Mouse (Mus musculus) liver, embryonic 11.5 days (tissue): ENCODE results near the gene Ubr4. TPM values are rescaled to one million over a fixed set of nuclear protein-coding genes. Genes with fewer than 3 reads are reported as not detected.

ENCODE experiments used
- ATAC-seq: fragments of 200-750 bp; cut with Nextera tagmentation; replicated peaks from 2 replicates; pipeline ENCODE4 v1.8.0; 2017; ENCODE audit warnings: moderate number of reproducible peaks, mild to moderate bottlenecking, moderate TSS enrichment, moderate library complexity; ENCODE audit not compliant: low FRiP score
- DNase-seq: peaks from one replicate; pipeline ENCODE4 v3.0.0-alpha.2; 2017; ENCODE audit warnings: low spot score
- H3K27ac ChIP-seq: fragments of 300-500 bp; sonication (generic); 2 replicates; pipeline ENCODE4 v1.5.1; 2014; ENCODE audit warnings: mild to moderate bottlenecking, low read depth, low read length, control low read depth
- H3K27me3 ChIP-seq: fragments of 300-500 bp; sonication (generic); replicated peaks from 2 replicates; pipeline ENCODE4 v1.6.1; 2014; ENCODE audit warnings: low read length, mixed read lengths; ENCODE audit not compliant: control insufficient read depth, insufficient read depth
- H3K36me3 ChIP-seq: fragments of 300-500 bp; sonication (generic); 2 replicates; pipeline ENCODE4 v1.6.1; 2014; ENCODE audit warnings: mild to moderate bottlenecking, low read length, moderate library complexity, mixed read lengths; ENCODE audit not compliant: control insufficient read depth, insufficient read depth
- H3K4me1 ChIP-seq: fragments of 300-500 bp; sonication (generic); replicated peaks from 2 replicates; pipeline ENCODE4 v1.6.1; 2014; ENCODE audit warnings: low read length, mixed read lengths; ENCODE audit not compliant: control insufficient read depth, insufficient read depth
- H3K4me2 ChIP-seq: fragments of 300-500 bp; sonication (generic); 2 replicates; pipeline ENCODE4 v1.6.1; 2014; ENCODE audit warnings: mild to moderate bottlenecking, control low read depth, moderate library complexity
- H3K4me3 ChIP-seq: fragments of 300-500 bp; sonication (generic); 2 replicates; pipeline ENCODE4 v1.5.1; 2014; ENCODE audit warnings: low read depth, low read length, control low read depth
- H3K9ac ChIP-seq: fragments of 300-500 bp; sonication (generic); 2 replicates; pipeline ENCODE4 v1.6.1; 2014; ENCODE audit warnings: low read depth, low read length, control low read depth
- H3K9me3 ChIP-seq: fragments of 300-500 bp; sonication (generic); 2 replicates; pipeline ENCODE4 v1.6.1; 2016; ENCODE audit warnings: low read length, inconsistent platforms, mixed read lengths; ENCODE audit not compliant: control insufficient read depth
- WGBS: fragments of 180-500 bp; shearing (Covaris S2); extraction: QIAGEN DNeasy Blood & Tissue Kit; methylation state at CpG from one replicate; pipeline ENCODE4 v1.1.7; 2014; 5-methylcytosine and 5-hydroxymethylcytosine counted together
- polyA plus RNA-seq: library from polyadenylated mRNA; unstranded; fragments of >200 nt; fragmentation: Nextera tagmentation; extraction: Ambion mirVana; gene quantifications from 2 replicates; pipeline ENCODE4 v1.2.1, GENCODE M21; 2014

The Ubr4 gene
- polyA plus RNA-seq, 1 experiment from 2014 or later = 86.9 TPM

- Histone ChIP-seq H3K4me2 (no peak overlapping the region), H3K9ac (no peak overlapping the region), H3K27ac (no peak overlapping the region), H3K36me3 (peaks cover 8% of the 10 kb centered on the region), H3K9me3 (no peaks in the 10 kb centered on the region), H3K27me3 (0 out of 2 replicates have a peak, but pooled peaks cover 2% of the 10 kb centered on the region), H3K4me1 (peaks cover 6% of the 10 kb centered on the region; the same call in 1 of the 2 replicates), H3K4me3 (no peak overlapping the region)
- 88% methylated on average over 7 of the region's 7 CpGs for WGBS
- ATAC-seq (no peak), DNase-seq (no peak)
Measured at GRCm38 (mm10) chr4:139341556-139342233, 10.7 kb upstream of the Ubr4 start.

- WGBS = 72% methylated on average over 5 of the region's 5 CpGs
- H3K36me3 ChIP-seq = peaks cover 25% of the 10 kb centered on the region
- no peak overlapping the region for H3K9ac ChIP-seq
- DNase-seq (no peak), ATAC-seq (no peak)
- H3K4me1 ChIP-seq = peaks cover 4% of the 10 kb centered on the region; the same call in 1 of the 2 replicates
- H3K9me3 ChIP-seq = no peaks in the 10 kb centered on the region
- no peaks in the 10 kb centered on the region for H3K27me3 ChIP-seq
- no peak overlapping the region for H3K4me3 ChIP-seq
- H3K4me2 ChIP-seq = no peak overlapping the region; the same call in 1 of the 2 replicates
- H3K27ac ChIP-seq = no peak overlapping the region; the same call in 1 of the 2 replicates
Measured at GRCm38 (mm10) chr4:139343718-139344117, 8.7 kb upstream of the Ubr4 start.

GRCm38 (mm10) chr4:139345416-139346019, 6.9 kb upstream of the Ubr4 start:
- DNase-seq (no peak), ATAC-seq (no peak)
- Histone ChIP-seq H3K36me3 (peaks cover 34% of the 10 kb centered on the region), H3K4me3 (no peak overlapping the region), H3K4me2 (no peak overlapping the region), H3K9me3 (no peaks in the 10 kb centered on the region), H3K27me3 (no peaks in the 10 kb centered on the region), H3K4me1 (peaks cover 6% of the 10 kb centered on the region), H3K27ac (no peak overlapping the region), H3K9ac (no peak overlapping the region)
- WGBS = 86% methylated on average over 23 of the region's 23 CpGs

- ATAC-seq (peak; percentile 44), DNase-seq (no peak)
- H3K9me3 ChIP-seq = no peaks in the 10 kb centered on the region
- H3K4me3 ChIP-seq = peak overlapping the region; percentile 68
- H3K27me3 ChIP-seq = no peaks in the 10 kb centered on the region
- H3K4me1 ChIP-seq = peaks cover 14% of the 10 kb centered on the region
- under 1% methylated on average over 7 of the region's 7 CpGs for WGBS
- peak overlapping the region; percentile 86 for H3K4me2 ChIP-seq
- H3K9ac ChIP-seq = peak overlapping the region; percentile 72
- peaks cover 30% of the 10 kb centered on the region for H3K36me3 ChIP-seq
- peak overlapping the region; percentile 93; the same call in 1 of the 2 replicates for H3K27ac ChIP-seq
Measured at GRCm38 (mm10) chr4:139352832-139353231, 423 bp downstream of the Ubr4 start.

GRCm38 (mm10) chr4:139357211-139357610, 4.8 kb downstream of the Ubr4 start:
- no peaks in the 10 kb centered on the region for H3K9me3 ChIP-seq
- H3K4me3 ChIP-seq = no peak overlapping the region
- H3K4me2 ChIP-seq = no peak overlapping the region
- 84% methylated on average over 3 of the region's 3 CpGs for WGBS
- no peak overlapping the region for H3K9ac ChIP-seq
- H3K27me3 ChIP-seq = no peaks in the 10 kb centered on the region
- ATAC-seq (no peak), DNase-seq (no peak)
- peaks cover 39% of the 10 kb centered on the region for H3K36me3 ChIP-seq
- no peak overlapping the region for H3K27ac ChIP-seq
- peaks cover 22% of the 10 kb centered on the region for H3K4me1 ChIP-seq

- Histone ChIP-seq H3K4me2 (peak overlapping the region; percentile 53), H3K9ac (peak overlapping the region; percentile 45; the same call in 1 of the 2 replicates), H3K27ac (peak overlapping the region; percentile 86)
Measured at GRCm38 (mm10) chr4:139360761-139361548, 8.5 kb downstream of the Ubr4 start.

GRCm38 (mm10) chr4:139367336-139367735, 14.9 kb downstream of the Ubr4 start:
- H3K9ac ChIP-seq = no peak overlapping the region
- H3K36me3 ChIP-seq = peaks cover 73% of the 10 kb centered on the region
- no peaks in the 10 kb centered on the region for H3K9me3 ChIP-seq
- 89% methylated on average over 3 of the region's 3 CpGs for WGBS
- no peak overlapping the region for H3K4me2 ChIP-seq
- H3K4me1 ChIP-seq = no peaks in the 10 kb centered on the region
- no peak overlapping the region for H3K4me3 ChIP-seq
- no peaks in the 10 kb centered on the region for H3K27me3 ChIP-seq
- H3K27ac ChIP-seq = no peak overlapping the region
- ATAC-seq = no peak
- no peak for DNase-seq

More at GRCm38 (mm10) chr4:139360761-139361548, 8.5 kb downstream of the Ubr4 start:
- peaks cover 20% of the 10 kb centered on the region for H3K4me1 ChIP-seq
- H3K27me3 ChIP-seq = no peaks in the 10 kb centered on the region
- ATAC-seq (peak; percentile 98), DNase-seq (no peak)
- H3K9me3 ChIP-seq = no peaks in the 10 kb centered on the region
- WGBS = 57% methylated on average over 11 of the region's 11 CpGs
- peak overlapping the region; percentile 23 for H3K4me3 ChIP-seq
- peaks cover 65% of the 10 kb centered on the region for H3K36me3 ChIP-seq

- H3K4me2 ChIP-seq = no peak overlapping the region
- H3K4me1 ChIP-seq = no peaks in the 10 kb centered on the region
- H3K9me3 ChIP-seq = no peaks in the 10 kb centered on the region
- H3K4me3 ChIP-seq = no peak overlapping the region
- no peak for ATAC-seq
- no peaks in the 10 kb centered on the region for H3K27me3 ChIP-seq
- no peak overlapping the region for H3K9ac ChIP-seq
- H3K27ac ChIP-seq = no peak overlapping the region
- peaks cover 71% of the 10 kb centered on the region for H3K36me3 ChIP-seq
- no peak for DNase-seq
- WGBS = 93% methylated on average over 5 of the region's 5 CpGs
Measured at GRCm38 (mm10) chr4:139368038-139368437, 15.6 kb downstream of the Ubr4 start.
